Mouse (Mus musculus): ENCODE measurements around the gene Dock1. TPM values are rescaled to one million over a fixed set of nuclear protein-coding genes. Genes with fewer than 3 reads are reported as not detected.

Gene Dock1
- total RNA-seq, 2 experiments from 2014 or later: 21.3 TPM

- DNase-seq (ENCODE audit: low spot score in 2 of 2): no peak
Observed at GRCm38 (mm10) chr7:134693325-134693724, 22.9 kb downstream of the Dock1 start.

- no peak for DNase-seq (ENCODE audit: low spot score in 2 of 2)
Observed at GRCm38 (mm10) chr7:134695431-134695830, 25.0 kb downstream of the Dock1 start.

DNA sequence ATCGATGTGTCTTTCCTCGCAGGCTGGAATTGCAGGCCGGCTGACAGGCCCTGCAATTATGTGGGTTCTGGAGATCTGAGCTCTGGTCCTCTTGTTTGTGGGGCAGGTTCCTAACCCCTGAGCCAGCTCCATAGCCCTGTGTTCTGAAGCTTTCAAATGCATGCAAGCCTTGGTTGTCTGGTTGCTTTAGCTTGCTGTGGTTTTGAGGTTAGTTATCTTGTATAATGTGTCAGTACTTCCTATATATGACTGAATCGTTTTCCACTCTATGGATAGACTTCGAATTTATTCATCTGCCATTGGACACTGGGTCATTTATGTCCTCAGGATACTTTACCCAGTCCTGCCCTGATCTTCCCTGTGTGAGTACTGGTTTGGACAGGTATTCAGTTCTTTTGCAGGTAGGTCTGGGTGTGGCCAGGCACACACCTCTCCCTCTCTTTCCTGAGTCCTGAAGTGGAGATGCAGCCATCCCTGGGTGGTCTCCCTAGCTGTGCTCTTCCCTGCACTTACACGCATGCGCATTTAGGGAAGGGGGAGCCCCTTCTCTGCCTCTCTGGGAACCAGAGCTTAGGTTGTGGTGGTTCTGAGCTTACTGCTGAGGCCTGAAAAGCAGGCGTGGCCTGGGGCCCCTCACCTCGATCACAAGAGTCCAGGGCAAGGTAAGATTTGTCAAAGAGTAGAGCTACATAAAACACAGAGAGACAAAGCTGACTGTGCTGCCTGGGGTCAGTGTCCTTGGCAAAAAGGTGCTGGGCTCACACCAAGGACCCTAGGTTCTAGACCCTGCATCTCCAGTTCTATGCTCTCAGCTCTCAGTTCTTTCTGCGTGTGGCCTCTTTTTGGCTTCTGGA is 25.9 kb downstream of the Dock1 start:
- DNase-seq (ENCODE audit: low spot score in 2 of 2): no peak

- DNase-seq (ENCODE audit: low spot score in 2 of 2): no peak
Observed at GRCm38 (mm10) chr7:134697479-134697878, 27.0 kb downstream of the Dock1 start.

GRCm38 (mm10) chr7:134698246-134698645 is 27.8 kb downstream of the Dock1 start:
- DNase-seq (ENCODE audit: low spot score in 2 of 2): no peak

GRCm38 (mm10) chr7:134700001-134700400 is 29.5 kb downstream of the Dock1 start:
- no peak for DNase-seq (ENCODE audit: low spot score in 2 of 2)

- DNase-seq (ENCODE audit: low spot score in 2 of 2): no peak
Observed at GRCm38 (mm10) chr7:134702481-134702880, 32.0 kb downstream of the Dock1 start.

DNA sequence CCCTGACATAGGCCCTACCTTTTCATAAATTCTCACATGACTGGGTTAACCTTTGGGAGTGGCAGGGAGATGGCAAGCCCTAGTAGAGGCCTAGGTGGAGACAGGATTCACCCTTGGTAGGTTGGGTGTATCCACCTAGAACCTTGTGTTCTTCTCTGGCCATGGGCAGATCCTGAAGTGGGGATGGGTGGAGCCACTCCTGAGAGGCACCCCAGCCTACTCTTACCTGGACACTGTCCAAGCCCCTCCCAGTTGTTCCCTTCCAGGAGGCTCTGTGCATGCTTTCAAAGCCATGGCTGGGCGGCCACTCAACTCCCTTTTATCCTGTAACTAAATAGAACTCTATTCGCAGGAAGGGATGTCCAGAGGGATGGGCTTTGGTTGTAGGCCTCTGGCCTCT is 33.2 kb downstream of the Dock1 start:
- DNase-seq (ENCODE audit: low spot score in 2 of 2): no peak

- DNase-seq (ENCODE audit: low spot score in 2 of 2): peak; percentile 34 to 38
Observed at GRCm38 (mm10) chr7:134709226-134709853, 38.9 kb downstream of the Dock1 start.

DNA sequence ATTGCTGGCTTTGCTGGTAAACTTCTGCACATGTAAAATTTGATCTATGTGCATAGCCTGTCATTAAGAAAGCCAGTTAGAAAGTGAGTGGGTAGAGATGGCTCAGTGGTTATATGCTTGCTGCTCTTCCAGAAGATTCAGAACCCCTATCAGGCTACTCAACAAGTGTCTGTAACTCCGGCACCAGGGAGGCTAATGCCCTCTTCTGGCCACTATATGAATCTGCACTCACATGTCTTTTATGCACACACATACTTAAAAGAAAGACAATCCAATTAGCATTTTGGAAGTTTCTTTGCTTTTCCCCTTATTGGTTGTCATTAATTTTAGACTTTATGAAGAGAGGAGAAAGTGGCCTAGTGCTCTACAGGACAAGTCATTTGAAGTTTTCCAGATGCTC is 41.1 kb downstream of the Dock1 start:
- DNase-seq (ENCODE audit: low spot score in 2 of 2): no peak

DNA sequence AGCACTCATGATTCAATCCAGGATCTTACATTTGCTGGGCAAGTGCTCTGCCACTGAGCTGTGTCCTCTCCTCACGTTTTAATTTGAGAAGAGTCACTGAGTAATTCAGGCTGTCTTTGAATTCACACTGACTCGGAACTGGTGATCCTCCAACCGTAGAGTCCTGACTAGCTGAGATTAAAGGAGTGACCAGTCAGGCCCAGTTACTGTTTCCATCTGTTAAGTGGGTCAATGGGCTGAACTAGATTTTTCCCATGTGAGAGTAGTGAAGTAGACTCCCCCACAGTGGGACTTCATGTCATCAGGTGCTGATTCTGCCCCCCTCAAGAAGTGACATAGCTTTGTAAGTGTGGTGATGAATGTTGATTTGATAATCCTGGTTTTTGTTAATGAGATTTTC is 49.0 kb downstream of the Dock1 start:
- DNase-seq (ENCODE audit: low spot score in 2 of 2): no peak

- no peak for DNase-seq (ENCODE audit: low spot score in 2 of 2)
Observed at GRCm38 (mm10) chr7:134722361-134722760, 51.9 kb downstream of the Dock1 start.

- DNase-seq (ENCODE audit: low spot score in 2 of 2): no peak
Observed at GRCm38 (mm10) chr7:134722955-134723354, 52.5 kb downstream of the Dock1 start.

DNA sequence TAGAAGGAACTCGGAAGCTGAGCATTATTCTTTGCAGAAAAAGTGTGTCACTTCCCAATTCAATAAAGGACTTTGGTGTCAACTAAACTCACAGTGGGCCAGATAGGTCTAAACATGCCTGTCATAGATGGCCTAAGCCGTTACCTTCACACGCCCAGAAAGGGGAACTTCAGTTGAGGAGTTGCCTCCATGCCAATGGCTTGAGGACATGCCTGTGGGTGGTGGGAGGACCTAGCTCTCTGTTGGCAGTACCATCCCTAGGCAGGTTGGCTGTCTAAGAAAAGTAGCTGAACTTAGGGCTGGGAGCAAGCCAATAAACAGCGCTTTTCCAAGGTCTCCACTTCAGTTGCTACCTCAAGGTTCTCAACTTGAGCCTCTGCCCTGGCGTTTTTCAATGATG is 53.1 kb downstream of the Dock1 start:
- DNase-seq (ENCODE audit: low spot score in 2 of 2): no peak

DNA sequence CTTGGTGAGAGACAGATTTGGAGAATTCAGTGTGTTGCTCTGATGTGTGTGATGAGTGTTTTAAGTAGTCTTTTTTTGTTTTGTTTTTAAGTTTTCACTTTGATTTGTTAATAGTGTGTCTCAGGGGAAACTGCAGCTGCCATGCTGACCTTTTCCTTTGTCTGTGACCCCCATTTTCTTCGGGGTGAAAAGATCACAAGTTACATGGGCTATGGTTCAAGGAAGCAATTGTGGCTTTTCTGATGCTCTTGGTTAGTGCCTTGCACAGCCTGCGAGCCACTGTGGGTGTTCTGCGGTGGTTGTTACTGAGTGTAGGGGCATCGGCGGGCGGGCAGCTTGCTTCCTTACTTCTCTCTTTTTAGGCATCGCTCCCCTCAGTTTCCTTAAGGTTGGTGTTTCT is 54.4 kb downstream of the Dock1 start:
- no peak for DNase-seq (ENCODE audit: low spot score in 2 of 2)

- DNase-seq (ENCODE audit: low spot score in 2 of 2): peak; percentile 12 to 19
Observed at GRCm38 (mm10) chr7:134725551-134726529, 55.4 kb downstream of the Dock1 start.

DNA sequence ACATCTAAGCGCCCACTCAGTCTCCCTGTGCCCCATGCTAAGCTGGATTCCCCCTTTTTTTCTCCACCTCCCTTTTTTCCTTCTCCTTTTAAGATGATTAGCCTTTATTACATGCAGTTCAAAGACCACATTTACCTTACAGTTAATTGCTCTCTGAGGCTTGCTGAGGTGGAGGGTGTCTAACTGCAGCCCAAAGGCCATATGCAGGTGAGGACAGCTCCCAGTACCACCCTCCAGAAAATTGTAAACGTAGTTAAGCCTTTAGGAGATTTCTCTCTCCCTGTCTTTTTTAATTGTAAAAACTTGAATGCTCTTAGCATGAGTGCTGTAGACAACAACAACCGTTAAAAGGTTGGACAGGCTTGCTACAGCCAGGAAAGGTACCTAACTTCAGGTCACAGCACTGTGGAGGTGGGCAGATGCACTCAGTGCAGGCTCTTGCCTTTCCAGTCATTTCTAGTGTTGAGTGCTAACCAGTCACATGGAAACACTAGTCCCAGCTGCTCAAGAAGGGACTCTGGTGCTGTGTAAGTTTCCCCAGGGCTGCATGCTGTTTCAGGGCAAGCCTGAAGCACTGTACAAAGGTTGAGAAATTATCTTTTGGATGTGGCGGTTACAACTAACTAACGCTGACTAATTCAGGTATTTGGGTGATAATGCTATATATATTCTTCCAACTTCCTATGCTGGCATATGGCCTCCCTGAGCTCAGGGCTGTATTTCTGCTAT is 56.2 kb downstream of the Dock1 start:
- no peak for DNase-seq (ENCODE audit: low spot score in 2 of 2)

DNA sequence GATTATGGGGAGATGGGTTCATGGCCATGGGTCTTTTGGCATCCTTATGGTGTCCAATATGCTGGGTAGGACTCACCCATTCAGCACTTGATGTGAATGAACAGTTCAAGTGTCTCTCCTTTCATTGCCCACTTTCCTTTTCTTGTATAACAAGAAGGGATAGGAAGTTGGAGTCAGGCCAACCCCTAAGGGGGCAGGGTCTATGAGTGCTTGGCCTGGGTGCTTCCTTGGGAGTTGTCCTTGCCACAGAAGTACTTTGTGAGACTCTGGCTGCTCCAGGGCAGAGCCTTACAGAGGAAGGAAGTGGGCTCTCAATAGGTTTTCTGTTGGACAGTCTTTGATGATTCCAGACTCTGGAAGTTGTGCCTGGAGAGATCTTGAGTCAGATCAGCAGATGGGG is 58.9 kb downstream of the Dock1 start:
- DNase-seq (ENCODE audit: low spot score in 2 of 2): no peak

DNA sequence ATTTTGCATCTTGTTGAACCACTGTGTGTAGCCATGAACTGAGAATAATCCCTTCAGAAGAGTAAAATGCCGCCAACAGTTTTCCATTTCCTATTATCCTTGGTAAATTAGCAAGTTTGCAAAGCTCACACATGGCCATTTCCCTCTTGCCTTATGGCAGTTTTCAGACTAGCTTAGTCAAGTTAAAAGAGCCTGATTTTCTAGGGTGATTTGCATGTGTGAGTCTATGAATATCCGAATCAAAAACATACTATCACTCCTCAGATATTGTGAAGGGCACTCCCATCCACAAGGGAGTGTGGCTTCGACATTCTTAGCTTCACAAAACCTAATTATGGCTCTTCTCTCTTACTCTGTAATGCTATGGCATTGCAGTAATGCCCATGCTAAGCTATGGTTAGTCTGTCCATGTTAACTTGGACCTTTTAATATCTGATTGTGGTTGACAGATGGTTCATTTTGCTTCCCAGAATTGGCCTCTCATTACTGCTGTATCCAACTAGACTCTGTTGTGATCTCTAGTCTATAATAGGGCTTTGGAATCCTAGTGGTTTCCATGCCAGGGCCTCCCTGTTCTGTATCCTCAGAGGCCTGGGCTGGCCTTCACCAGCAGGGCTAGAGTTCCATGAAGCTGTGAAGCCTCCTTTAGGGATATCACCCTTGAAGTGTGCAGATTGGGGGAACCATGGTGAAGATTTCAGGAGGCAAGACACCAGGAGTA is 60.1 kb downstream of the Dock1 start:
- no peak for DNase-seq (ENCODE audit: low spot score in 2 of 2)

GRCm38 (mm10) chr7:134747059-134747458 is 76.6 kb downstream of the Dock1 start:
- no peak for DNase-seq (ENCODE audit: low spot score in 2 of 2)
